Mouse (Mus musculus): Measurements from ENCODE around the gene Zfp93.

DNA sequence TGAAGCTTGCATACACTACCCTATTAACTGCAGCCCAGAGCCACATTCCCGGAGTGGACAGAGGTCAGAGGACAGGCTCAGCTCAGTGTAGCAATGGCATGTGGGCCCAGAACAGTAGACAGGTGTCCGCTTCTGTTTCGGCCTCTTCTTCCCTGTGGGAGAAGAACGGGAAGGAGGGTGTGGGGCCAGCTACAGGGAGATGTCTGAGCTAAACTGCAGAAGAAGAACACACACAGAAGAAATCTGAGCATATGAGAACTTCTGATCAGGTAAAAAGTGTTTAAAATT lies 10.6 kb downstream of the Zfp93 start:
- no peak for TF ChIP-seq CTCF (conservative IDR thresholded peaks at IDR 0.05; ENCODE audit: low read length)
- no peak for TF ChIP-seq NANOG (IDR thresholded peaks at IDR 0.05; ENCODE audit: borderline replicate concordance, low read length)
- no peak for TF ChIP-seq POU5F1 (IDR thresholded peaks at IDR 0.05; ENCODE audit: borderline replicate concordance, low read length)
